Mouse (Mus musculus) limb, embryonic 10.5 days (tissue): ENCODE data around the gene Gm37240. TPM values are rescaled to one million over a fixed set of nuclear protein-coding genes. Genes with fewer than 3 reads are reported as not detected.

Source experiments
- DNase-seq: peaks from one replicate; pipeline ENCODE4 v3.0.0-alpha.2; 2017; ENCODE audit warnings: low spot score
- H3K27ac ChIP-seq: fragments of 300-500 bp; sonication (generic); 2 replicates; pipeline ENCODE4 v1.5.1; 2016; ENCODE audit warnings: mild to moderate bottlenecking
- H3K27me3 ChIP-seq: fragments of 300-500 bp; sonication (generic); 2 replicates; pipeline ENCODE4 v1.6.1; 2016; ENCODE audit warnings: low read depth, mild to moderate bottlenecking; ENCODE audit not compliant: poor library complexity, severe bottlenecking
- H3K36me3 ChIP-seq: fragments of 300-500 bp; sonication (generic); 2 replicates; pipeline ENCODE4 v1.6.1; 2016; ENCODE audit warnings: mild to moderate bottlenecking, moderate library complexity
- H3K4me1 ChIP-seq: fragments of 300-500 bp; sonication (generic); 2 replicates; pipeline ENCODE4 v1.6.1; 2016
- H3K4me3 ChIP-seq: fragments of 300-500 bp; sonication (generic); 2 replicates; pipeline ENCODE4 v1.5.1; 2016; ENCODE audit warnings: mild to moderate bottlenecking, moderate library complexity
- H3K9me3 ChIP-seq: fragments of 300-500 bp; sonication (generic); replicated peaks from 2 replicates; pipeline ENCODE4 v1.6.1; 2016; ENCODE audit warnings: mild to moderate bottlenecking
- WGBS: fragments of 180-500 bp; shearing (Covaris S2); methylation state at CpG from one replicate; pipeline ENCODE4 v1.1.7; 2016; 5-methylcytosine and 5-hydroxymethylcytosine counted together
- polyA plus RNA-seq: library from polyadenylated mRNA; unstranded; fragments of >200 nt; fragmentation: Nextera tagmentation; extraction: Ambion mirVana; gene quantifications from 2 replicates; pipeline ENCODE4 v1.2.1, GENCODE M21; 2016

Gm37240 gene
- polyA plus RNA-seq, 1 experiment from 2014 or later: 3.1 TPM

DNA sequence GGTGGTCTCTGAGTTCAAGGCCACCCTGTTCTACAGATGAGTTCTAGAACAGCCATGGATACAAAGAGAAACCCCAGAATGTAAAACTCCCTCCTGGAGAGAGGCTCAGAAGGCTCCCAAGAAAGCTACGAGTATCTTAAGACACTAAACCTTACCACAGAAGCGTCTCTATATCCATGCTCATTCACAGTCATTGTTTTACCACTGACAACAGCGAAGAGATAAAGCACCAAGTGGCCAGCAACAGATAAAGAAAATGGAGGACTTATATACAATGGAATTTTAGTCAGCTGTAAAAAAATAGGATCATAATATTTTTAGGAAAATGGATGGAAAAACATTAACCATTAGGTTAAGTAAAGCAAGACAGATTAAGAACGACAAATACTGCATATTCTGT, 1382.1 kb downstream of the Gm37240 start:
- H3K9me3 ChIP-seq: no peaks in the 10 kb centered on the region
- no peak overlapping the region for H3K27ac ChIP-seq
- no peak overlapping the region for H3K4me3 ChIP-seq
- peaks cover 9% of the 10 kb centered on the region; the same call in 1 of the 2 replicates for H3K36me3 ChIP-seq
- H3K4me1 ChIP-seq: peaks cover 19% of the 10 kb centered on the region
- no peak for DNase-seq
- no peaks in the 10 kb centered on the region for H3K27me3 ChIP-seq
- 90% methylated on average over 4 of the region's 4 CpGs for WGBS

DNA sequence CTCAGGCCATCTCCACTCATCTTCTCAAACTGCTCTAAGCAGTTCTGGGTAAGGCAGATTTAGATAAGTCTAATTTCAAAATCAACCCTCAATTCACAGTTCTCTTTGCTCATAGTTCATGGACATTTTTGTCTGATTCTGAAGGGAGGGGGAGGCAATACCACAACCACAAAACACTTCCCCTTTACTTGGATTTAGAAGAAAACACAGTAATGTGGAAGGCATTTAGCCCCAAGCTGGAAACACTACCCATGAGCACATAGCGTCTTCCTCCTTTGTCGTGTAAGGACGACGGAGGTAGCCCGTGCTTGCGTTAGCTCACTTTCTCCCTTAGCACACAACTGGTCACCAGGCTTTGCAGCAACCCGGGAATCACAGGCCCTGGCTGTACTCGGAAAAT, 1383.0 kb downstream of the Gm37240 start:
- H3K27me3 ChIP-seq: no peaks in the 10 kb centered on the region
- H3K4me3 ChIP-seq: no peak overlapping the region
- peaks cover 19% of the 10 kb centered on the region for H3K4me1 ChIP-seq
- DNase-seq: no peak
- H3K27ac ChIP-seq: no peak overlapping the region
- H3K36me3 ChIP-seq: peaks cover 9% of the 10 kb centered on the region; the same call in 1 of the 2 replicates
- WGBS: 94% methylated on average over 8 of the region's 8 CpGs
- no peaks in the 10 kb centered on the region for H3K9me3 ChIP-seq

DNA sequence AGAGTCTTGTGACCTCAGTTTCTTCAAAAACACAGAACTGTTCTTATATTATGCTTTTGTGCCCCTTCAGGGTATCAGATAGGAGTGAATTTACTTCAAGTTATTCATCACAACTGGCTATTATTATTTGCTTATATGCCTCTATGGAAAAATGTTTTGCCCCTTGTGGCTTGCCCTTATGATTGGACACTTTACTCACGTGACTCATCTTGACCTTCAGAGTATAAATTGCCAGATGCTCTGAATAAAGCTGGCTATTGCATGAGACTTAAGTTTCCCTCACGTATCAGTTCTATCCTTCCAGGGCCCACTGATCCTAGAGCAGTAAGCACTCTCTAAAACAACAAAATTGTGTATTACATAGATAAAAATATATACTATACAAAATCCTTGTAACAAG, 1385.2 kb downstream of the Gm37240 start:
- Histone ChIP-seq H3K27me3 (no peaks in the 10 kb centered on the region), H3K27ac (no peak overlapping the region), H3K36me3 (peaks cover 9% of the 10 kb centered on the region; the same call in 1 of the 2 replicates), H3K9me3 (no peaks in the 10 kb centered on the region), H3K4me1 (peaks cover 21% of the 10 kb centered on the region), H3K4me3 (no peak overlapping the region)
- WGBS: 82% methylated on average over 2 of the region's 2 CpGs
- no peak for DNase-seq

DNA sequence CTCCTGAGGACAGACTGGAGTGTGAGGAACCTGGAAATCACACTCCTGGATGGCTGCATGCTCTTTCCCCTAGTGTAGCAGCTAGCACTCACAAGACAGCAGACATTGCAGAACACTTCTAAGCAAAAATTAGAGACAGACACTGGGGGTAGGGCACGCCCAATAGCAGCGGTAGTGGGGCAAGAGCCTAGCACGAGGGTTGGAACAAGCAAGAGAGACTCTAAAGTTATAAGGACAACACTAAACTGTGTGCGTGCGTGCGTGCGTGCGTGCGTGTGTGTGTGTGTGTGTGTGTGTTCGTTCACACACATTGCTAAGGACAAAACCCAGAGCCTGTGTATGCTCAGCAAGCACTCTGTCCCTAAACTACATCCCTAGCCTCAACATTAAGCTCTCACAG, 1386.8 kb downstream of the Gm37240 start:
- Histone ChIP-seq H3K36me3 (peaks cover 11% of the 10 kb centered on the region; the same call in 1 of the 2 replicates), H3K27me3 (no peaks in the 10 kb centered on the region), H3K9me3 (no peaks in the 10 kb centered on the region), H3K4me1 (peaks cover 21% of the 10 kb centered on the region), H3K27ac (peak overlapping the region; percentile 46; the same call in 1 of the 2 replicates), H3K4me3 (no peak overlapping the region)
- DNase-seq: no peak
- 86% methylated on average over 10 of the region's 10 CpGs for WGBS

DNA sequence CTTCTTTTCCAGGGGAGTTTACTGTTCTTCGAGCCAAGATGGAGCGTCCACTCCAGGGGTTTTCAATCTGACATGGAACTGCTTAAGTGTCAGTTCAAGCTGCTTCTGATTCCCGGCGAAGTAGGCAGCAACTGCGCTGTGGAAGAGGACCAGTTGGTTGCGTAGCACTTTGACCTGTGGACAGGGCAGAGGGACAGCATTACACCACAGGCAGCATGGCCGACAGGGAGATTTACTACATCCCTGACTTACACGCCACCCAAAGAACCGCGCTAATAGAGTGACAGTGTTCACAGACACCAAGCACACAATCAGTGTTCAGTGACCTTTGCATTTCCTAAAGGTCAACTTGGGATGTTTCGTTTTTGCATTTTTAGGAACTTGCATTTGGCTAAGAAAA, 1389.6 kb downstream of the Gm37240 start:
- no peaks in the 10 kb centered on the region for H3K27me3 ChIP-seq
- WGBS: 63% methylated on average over 11 of the region's 11 CpGs

DNA sequence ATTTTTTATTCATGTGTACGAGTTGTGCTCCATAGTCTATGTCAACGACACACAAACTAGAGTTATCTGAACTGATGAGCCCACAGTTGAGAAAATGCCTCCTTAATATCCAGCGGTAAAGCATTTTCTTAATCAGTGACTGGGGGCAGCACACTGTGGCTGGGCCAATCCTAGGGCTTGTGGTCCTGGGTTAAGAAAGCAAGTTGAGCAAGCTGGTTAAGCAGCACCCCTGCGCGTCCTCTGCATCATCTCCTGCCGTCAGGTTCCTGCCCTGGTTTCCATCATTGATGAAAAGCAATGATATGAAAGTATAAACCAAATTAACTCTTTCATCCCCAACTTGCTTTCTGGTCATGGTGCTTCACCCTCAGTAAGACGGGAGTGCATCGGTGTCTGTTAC, 1394.7 kb downstream of the Gm37240 start:
- no peak for DNase-seq
- Histone ChIP-seq H3K36me3 (peaks cover 10% of the 10 kb centered on the region; the same call in 1 of the 2 replicates), H3K4me1 (peaks cover under 1% of the 10 kb centered on the region; the same call in 1 of the 2 replicates), H3K27me3 (no peaks in the 10 kb centered on the region), H3K4me3 (no peak overlapping the region), H3K9me3 (no peaks in the 10 kb centered on the region), H3K27ac (no peak overlapping the region)
- WGBS: 96% methylated on average over 8 of the region's 8 CpGs

More for the DNA sequence above, 1389.6 kb downstream of the Gm37240 start:
- Histone ChIP-seq H3K36me3 (peaks cover 7% of the 10 kb centered on the region; the same call in 1 of the 2 replicates), H3K4me3 (no peak overlapping the region), H3K27ac (no peak overlapping the region), H3K9me3 (no peaks in the 10 kb centered on the region), H3K4me1 (peaks cover 21% of the 10 kb centered on the region)
- no peak for DNase-seq

DNA sequence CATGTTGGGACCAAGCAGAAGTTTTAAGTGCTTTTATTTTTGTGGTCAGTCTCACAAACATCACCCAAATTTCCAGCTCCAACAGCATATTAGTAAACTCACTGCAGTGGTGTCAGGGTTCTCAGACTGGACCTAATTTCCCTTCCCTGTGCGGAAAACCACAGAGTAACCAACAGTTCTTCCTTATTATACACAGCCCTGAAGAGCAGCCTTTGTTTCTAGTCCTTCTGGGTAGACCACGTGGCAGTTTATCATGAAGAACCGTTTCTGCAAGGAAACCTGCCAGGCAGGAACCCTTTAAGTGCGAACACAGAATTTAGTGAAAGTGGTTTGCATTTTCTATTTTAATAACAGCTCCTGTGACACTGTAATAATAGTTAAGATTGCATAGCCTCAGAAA, 1395.2 kb downstream of the Gm37240 start:
- H3K27ac ChIP-seq: no peak overlapping the region
- H3K4me1 ChIP-seq: no peaks in the 10 kb centered on the region; the same call in 1 of the 2 replicates
- H3K4me3 ChIP-seq: no peak overlapping the region
- WGBS: 89% methylated on average over 4 of the region's 4 CpGs
- H3K9me3 ChIP-seq: no peaks in the 10 kb centered on the region
- H3K27me3 ChIP-seq: no peaks in the 10 kb centered on the region
- no peak for DNase-seq
- peaks cover 10% of the 10 kb centered on the region; the same call in 1 of the 2 replicates for H3K36me3 ChIP-seq

DNA sequence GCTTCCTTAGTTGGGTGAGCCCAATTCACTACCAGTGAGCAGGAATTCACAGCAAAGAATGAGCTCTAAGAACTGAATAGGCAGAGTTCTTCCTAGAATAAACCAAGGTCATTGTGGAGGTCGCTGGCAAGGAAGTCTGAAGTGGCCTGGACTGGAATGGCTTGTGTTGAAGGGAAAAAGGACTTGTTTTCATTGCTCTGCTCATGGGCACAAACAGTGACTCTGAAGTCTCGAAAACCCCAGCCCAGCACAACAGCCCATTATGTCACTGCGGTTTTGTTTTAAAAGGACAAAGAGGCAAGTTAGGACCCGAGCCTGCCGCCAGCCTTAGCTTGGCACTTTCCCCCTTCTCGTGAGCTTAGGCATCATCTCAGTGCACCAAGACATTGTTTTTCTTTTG, 1398.6 kb downstream of the Gm37240 start:
- Histone ChIP-seq H3K9me3 (no peaks in the 10 kb centered on the region), H3K4me1 (no peaks in the 10 kb centered on the region; the same call in 1 of the 2 replicates), H3K27me3 (no peaks in the 10 kb centered on the region), H3K36me3 (peaks cover 7% of the 10 kb centered on the region; the same call in 1 of the 2 replicates), H3K27ac (no peak overlapping the region), H3K4me3 (no peak overlapping the region)
- no peak for DNase-seq
- 88% methylated on average over 6 of the region's 6 CpGs for WGBS

DNA sequence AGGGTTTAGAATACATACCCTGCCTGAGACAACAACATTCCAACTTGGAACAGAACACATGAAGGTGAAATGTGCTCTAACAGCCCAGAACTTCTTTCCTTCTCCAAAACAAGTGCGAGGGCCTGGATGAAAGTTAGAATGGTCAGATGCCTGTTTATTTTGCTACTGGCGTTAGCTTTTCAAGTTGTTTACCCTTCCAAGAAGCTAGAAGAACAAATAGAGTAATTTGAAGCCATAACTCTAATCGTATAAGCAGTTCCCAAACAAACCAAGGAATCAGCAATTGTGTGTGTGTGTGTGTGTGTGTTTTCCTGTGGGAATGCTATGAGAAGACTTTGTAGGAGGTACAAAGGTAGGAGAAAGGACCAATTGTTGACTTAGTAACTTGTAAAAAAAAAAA, 1402.4 kb downstream of the Gm37240 start:
- no peak overlapping the region for H3K4me3 ChIP-seq
- no peaks in the 10 kb centered on the region for H3K9me3 ChIP-seq
- 56% methylated on average over 3 of the region's 3 CpGs for WGBS
- no peak overlapping the region for H3K27ac ChIP-seq
- peaks cover 38% of the 10 kb centered on the region for H3K27me3 ChIP-seq
- peaks cover 10% of the 10 kb centered on the region for H3K4me1 ChIP-seq
- no peaks in the 10 kb centered on the region for H3K36me3 ChIP-seq
- no peak for DNase-seq

DNA sequence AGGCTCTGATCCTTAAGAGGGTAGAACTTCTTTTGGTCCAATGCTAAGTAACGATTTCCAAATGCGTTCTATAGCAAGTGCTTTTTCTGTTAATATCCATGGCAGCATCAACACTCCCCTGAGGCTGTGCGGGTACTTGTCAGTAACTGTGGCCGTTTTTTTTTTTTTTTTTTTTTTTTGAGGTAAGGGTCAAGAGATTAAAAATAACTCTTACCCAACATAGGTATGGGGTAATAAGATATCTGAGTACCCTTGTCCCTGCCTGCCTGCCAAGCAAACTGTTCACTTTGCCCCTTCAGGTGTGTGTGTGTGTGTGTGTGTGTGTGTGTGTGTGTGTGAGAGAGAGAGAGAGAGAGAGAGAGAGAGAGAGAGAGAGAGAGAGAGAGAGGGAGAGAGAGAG, 1403.0 kb downstream of the Gm37240 start:
- H3K4me3 ChIP-seq: no peak overlapping the region
- H3K27ac ChIP-seq: no peak overlapping the region
- no peaks in the 10 kb centered on the region for H3K36me3 ChIP-seq
- no peak for DNase-seq
- no peaks in the 10 kb centered on the region for H3K9me3 ChIP-seq
- H3K4me1 ChIP-seq: peaks cover 16% of the 10 kb centered on the region
- WGBS: 74% methylated on average over 4 of the region's 4 CpGs
- peaks cover 44% of the 10 kb centered on the region for H3K27me3 ChIP-seq

DNA sequence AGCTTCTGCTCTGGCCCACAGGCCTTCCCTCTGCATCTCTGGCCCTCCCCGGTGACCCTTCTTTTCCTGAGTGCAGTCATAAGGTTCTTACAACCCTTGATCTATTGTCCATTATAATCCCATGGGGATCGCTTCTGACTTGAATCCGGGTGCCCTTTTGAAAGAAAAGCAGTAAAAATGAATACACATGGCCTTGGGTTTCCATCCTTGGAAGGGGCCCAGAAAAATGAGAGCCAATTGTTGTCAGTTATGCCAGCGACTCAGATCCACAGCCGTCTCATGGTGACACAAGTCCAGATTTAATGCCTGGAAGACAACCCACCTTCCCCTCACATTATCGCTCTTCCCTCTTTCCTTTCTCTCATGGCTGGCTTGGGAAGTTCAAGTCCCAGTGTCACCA, 1405.2 kb downstream of the Gm37240 start:
- WGBS: 72% methylated on average over 6 of the region's 6 CpGs
- Histone ChIP-seq H3K4me3 (no peak overlapping the region), H3K27me3 (peaks cover 66% of the 10 kb centered on the region), H3K4me1 (peaks cover 20% of the 10 kb centered on the region), H3K27ac (no peak overlapping the region), H3K36me3 (no peaks in the 10 kb centered on the region), H3K9me3 (no peaks in the 10 kb centered on the region)
- no peak for DNase-seq

DNA sequence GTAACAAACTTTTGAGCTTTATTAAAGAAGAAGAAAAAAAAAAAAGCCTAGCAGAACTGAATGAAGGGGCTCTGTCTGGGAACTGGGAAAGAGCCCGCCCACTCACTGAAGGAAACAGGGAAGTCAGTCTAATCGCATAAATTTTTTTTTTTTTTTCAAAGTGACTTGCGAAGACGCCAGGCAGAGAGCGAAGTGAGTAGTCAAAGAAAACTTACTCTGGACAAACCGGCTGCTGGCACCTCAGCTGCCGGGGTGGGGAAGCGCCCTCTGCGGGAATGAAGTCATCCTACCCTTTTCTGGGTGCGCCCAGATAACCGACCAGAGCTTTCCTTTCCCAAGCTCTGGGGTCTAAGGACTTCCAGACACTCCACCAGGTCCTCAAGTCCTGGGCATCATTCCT, 1406.2 kb downstream of the Gm37240 start:
- Histone ChIP-seq H3K4me1 (peaks cover 20% of the 10 kb centered on the region), H3K27me3 (peaks cover 76% of the 10 kb centered on the region), H3K9me3 (no peaks in the 10 kb centered on the region), H3K36me3 (no peaks in the 10 kb centered on the region), H3K4me3 (peak overlapping the region; percentile 70; the same call in 1 of the 2 replicates), H3K27ac (no peak overlapping the region)
- 4% methylated on average over 11 of the region's 11 CpGs for WGBS
- peak; percentile 56 for DNase-seq

DNA sequence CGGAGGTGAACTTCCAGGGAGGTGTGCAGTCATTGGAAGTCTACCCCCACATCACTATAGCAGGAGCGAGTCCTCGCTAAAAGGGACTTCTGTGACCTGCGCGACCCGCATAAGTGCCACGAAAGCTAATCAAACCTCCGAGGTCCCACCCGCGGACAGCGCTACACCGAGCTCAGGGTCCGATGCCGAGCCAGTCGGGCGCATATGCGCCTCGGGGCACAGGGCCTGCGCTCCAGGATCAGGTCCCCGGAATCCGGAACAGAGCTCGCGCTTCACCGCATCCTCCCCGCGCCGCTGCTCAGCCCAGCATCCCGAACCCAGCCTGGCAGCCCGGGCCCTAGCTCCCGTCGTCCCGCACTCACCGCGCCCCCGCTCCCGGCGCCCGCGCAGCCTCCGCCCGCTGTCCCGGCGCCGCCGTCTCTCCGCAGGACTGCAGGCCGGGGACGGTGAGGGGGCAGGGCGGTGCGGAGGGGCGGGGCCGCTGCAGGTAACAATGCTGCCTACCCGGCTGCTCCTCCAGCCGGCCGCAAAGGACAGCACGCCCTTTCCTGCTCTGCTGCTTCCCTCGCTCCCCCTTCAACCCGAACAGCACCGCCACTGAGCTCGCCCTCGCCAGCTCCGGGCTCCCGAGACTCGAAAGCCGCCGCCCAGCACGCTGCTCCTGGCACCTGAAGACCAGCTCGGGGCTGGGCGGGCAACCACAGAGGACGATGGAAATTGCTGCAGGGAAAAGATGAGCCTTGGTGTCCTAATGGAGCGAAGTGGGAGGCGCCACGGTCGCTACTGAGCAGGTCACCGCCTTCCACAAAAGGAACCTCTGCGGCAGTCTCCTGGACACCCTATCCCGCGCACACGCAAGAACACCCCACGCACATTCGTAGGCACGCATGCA, 1407.1 kb downstream of the Gm37240 start, which contains the start of gene Fhdc1:
Gene Fhdc1 (minus strand): TSS at position 424 of the 892 bp plus-strand sequence.
- peak within 1 kb of the TSS; percentile 67 for H3K27ac ChIP-seq

More for the DNA sequence above, 1407.1 kb downstream of the Gm37240 start, which contains the start of gene Fhdc1:
- Histone ChIP-seq H3K36me3 (no peaks in the 10 kb centered on the region), H3K4me3 (peak within 1 kb of the TSS; percentile 70), H3K9me3 (no peaks in the 10 kb centered on the region), H3K27me3 (peaks cover 84% of the 10 kb centered on the region), H3K4me1 (peaks cover 20% of the 10 kb centered on the region)
- under 1% methylated on average over 81 of the region's 82 CpGs for WGBS
- DNase-seq: peak; percentile 74
